ENCODE assay signal across 8 mouse cellular contexts in the genomic region with DNA sequence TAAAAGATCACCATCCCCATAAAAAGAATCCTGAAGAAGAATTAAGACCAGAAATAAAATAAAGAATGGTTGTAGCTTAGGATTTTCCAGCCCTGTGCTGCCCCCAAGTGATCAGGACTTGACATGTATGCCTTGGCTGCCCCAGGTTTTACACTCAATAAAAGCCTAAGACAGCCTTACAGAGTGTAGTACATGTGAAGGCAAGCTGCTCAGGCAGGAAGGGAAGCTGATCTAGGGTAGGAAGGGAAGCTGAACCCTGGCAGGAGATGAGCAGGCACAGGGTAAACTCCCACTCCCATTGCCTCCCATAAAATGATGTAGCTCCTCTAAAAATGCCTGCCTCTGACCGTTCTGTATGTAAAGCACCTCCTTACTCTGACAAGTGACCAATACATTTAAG. TPM values are rescaled to one million over a fixed set of nuclear protein-coding genes. Genes with fewer than 3 reads are reported as not detected.
A peak's percentile ranks its signal among the peaks of the same experiment; 100 is the strongest.
DNase-seq lines count a peak whose midpoint lies in the region; ATAC-seq and TF ChIP-seq lines count a peak whose summit lies in the region.

No protein-coding gene starts in this region.

- no peak overlapping the region for H3K4me3 ChIP-seq in lung, adult 2 months (replicated peaks; ENCODE audit: extremely low read depth, low read depth, low read length)
- no peak overlapping the region for H3K4me3 ChIP-seq in forebrain, postnatal 0 days (ENCODE audit: low read depth, low read length)
- no peak overlapping the region for H3K4me3 ChIP-seq in kidney, embryonic 15.5 days (replicated peaks)

- H3K27me3 ChIP-seq in forebrain, postnatal 0 days (ENCODE audit: insufficient read depth, low read length), result no peaks in the 10 kb centered on the region
- no peaks in the 10 kb centered on the region for H3K27me3 ChIP-seq in kidney, embryonic 15.5 days

- TF ChIP-seq CTCF in lung, adult 2 months (IDR thresholded peaks at IDR 0.05; ENCODE audit: insufficient read depth, low read length), result peak; percentile 22
- TF ChIP-seq CTCF in forebrain, postnatal 0 days (IDR thresholded peaks at IDR 0.05; ENCODE audit: low read depth), result peak; percentile 70

- TF ChIP-seq POLR2A in lung, adult 2 months (IDR thresholded peaks at IDR 0.05; ENCODE audit: borderline replicate concordance, extremely low read depth, low read depth, low read length), result no peak

- ATAC-seq in forebrain, postnatal 0 days, result peak; percentile 83
- ATAC-seq in kidney, embryonic 15.5 days (replicated peaks; ENCODE audit: low FRiP score), result peak; percentile 69

- no peak for DNase-seq in lung, adult 2 months
- DNase-seq in lung, adult 18-20 months, result no peak
- DNase-seq in cerebellum, adult 11-12 months, result peak; percentile 40
- DNase-seq in forebrain, postnatal 0 days, result peak; percentile 67
- peak; percentile 37 for DNase-seq in lung, postnatal 10 days
- peak; percentile 39 for DNase-seq in right cerebral cortex, postnatal 25 days
- DNase-seq in urinary bladder, postnatal 10 days (ENCODE audit: low spot score), result no peak

- no peak overlapping the region for H3K27ac ChIP-seq in forebrain, postnatal 0 days (ENCODE audit: low read depth, low read length)
- H3K27ac ChIP-seq in kidney, embryonic 15.5 days, result no peak overlapping the region

- H3K9me3 ChIP-seq in forebrain, postnatal 0 days (ENCODE audit: low read length), result no peaks in the 10 kb centered on the region
- no peaks in the 10 kb centered on the region for H3K9me3 ChIP-seq in kidney, embryonic 15.5 days (replicated peaks)

- H3K4me1 ChIP-seq in lung, adult 2 months (ENCODE audit: control insufficient read depth, insufficient read depth, low read length), result no peaks in the 10 kb centered on the region
- H3K4me1 ChIP-seq in forebrain, postnatal 0 days (ENCODE audit: insufficient read depth), result peaks cover 4% of the 10 kb centered on the region
- H3K4me1 ChIP-seq in kidney, embryonic 15.5 days, result no peaks in the 10 kb centered on the region

- no peak overlapping the region for H3K4me2 ChIP-seq in forebrain, postnatal 0 days (ENCODE audit: low read depth)
- no peak overlapping the region for H3K4me2 ChIP-seq in kidney, embryonic 15.5 days

- 87% methylated on average over 1 of the region's 1 CpGs for WGBS in lung, adult 2 months
- 45% methylated on average over 1 of the region's 1 CpGs for WGBS in forebrain, postnatal 0 days
- 17% methylated on average over 1 of the region's 1 CpGs for WGBS in kidney, embryonic 15.5 days

- no peak overlapping the region for H3K9ac ChIP-seq in forebrain, postnatal 0 days
- H3K9ac ChIP-seq in kidney, embryonic 15.5 days, result no peak overlapping the region

- no peaks in the 10 kb centered on the region for H3K36me3 ChIP-seq in forebrain, postnatal 0 days (ENCODE audit: insufficient read depth)
- H3K36me3 ChIP-seq in kidney, embryonic 15.5 days, result no peaks in the 10 kb centered on the region

RNA-seq across cellular contexts. Expression of a gene that starts 30.8 kb away (rescaled TPM):
- polyA plus RNA-seq in lung, adult 2 months (2012; rRNA removed), result 3.0 and 4.0 TPM in 2 replicates
- total RNA-seq in forebrain, postnatal 0 days (2014; rRNA removed), result 5.3 and 6.7 TPM in 2 replicates
- 3.3 and 4.8 TPM in 2 replicates for polyA plus RNA-seq in forebrain, postnatal 0 days (2015; fragmentation: Nextera tagmentation; extraction: Ambion mirVana)
- 3.4 and 4.0 TPM in 2 replicates for polyA plus RNA-seq in kidney, embryonic 15.5 days (2015; fragmentation: Nextera tagmentation; extraction: Ambion mirVana)

Comparison
In these comparisons a context has a peak if more than half of its experiments do, and no peak if none do; other contexts are left out.
1. DNase-seq: peak in cerebellum, adult 11-12 months (single experiment), forebrain, postnatal 0 days (single experiment), lung, postnatal 10 days (single experiment) and right cerebral cortex, postnatal 25 days (single experiment); none in lung, adult 2 months (single experiment), lung, adult 18-20 months (0 of 2) and urinary bladder, postnatal 10 days (single experiment).